Mouse (Mus musculus): ENCODE measurements around the gene Rad51.
A peak's percentile ranks its signal among the peaks of the same experiment; 100 is the strongest.

The Rad51 gene

DNA sequence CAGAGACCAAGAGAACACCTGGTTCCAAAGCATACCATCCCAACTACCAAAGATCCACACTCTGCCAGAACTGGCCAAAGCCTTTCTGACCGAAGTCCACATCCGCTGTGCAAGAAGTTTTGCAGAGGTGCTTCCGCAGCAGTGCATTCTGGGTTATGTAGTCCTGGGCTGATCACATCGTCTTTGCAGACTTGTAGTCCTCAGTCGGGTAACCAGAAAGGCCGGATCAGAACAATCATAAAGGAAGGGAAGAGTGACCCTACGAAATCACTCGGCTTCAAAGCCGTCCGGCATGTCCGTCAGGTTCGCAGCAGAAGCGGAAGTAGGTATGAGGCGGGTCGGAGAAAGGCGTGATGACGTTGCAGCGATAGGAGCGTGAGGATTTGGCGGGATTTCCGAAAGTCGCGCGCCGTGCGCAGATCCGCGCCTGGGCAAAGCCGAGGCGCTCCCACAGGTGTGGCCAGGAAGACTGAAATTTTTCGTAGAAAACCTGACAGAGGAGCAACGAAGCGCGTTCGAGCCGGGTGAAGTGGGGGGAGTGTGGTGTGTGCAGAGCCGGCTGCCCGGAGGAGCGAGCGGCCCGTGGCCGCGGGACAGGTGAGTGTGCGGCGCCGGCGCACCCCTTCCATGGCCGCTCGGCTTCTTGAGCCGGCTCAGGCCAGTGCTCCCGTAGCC lies at the start of gene Rad51:
Rad51 (plus strand) TSS at position 356 of the 675 bp plus-strand sequence.
- DNase-seq (ENCODE audit: low read depth, low spot score) = peak; percentile 96

DNA sequence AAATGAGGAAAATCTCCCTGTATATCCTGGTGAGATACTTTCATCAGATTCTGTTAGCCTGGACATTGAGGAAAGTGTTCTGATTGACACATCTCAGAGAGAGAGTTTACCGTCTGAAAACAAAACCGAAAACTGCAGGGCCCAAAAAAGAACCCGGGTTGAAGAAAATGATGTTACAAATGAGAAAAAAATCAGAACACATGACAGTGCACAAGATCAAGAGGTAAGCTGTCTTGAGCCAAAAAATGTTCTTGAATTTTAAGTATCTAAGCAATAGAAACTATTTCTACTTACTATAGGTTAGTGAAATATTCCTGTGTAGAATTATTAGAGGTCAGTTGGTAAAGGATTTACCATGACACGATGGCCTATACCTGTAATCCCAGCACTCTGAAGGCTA lies 40.2 kb upstream of the Rad51 start:
- DNase-seq (ENCODE audit: low read depth, low spot score) = no peak

- DNase-seq (ENCODE audit: low read depth, low spot score) = peak; percentile 53
Measured at GRCm38 (mm10) chr2:119086156-119086555, 26.4 kb upstream of the Rad51 start.

- peak; percentile 48 for DNase-seq (ENCODE audit: low read depth, low spot score)
Measured at GRCm38 (mm10) chr2:119101552-119101951, 11.0 kb upstream of the Rad51 start.

DNA sequence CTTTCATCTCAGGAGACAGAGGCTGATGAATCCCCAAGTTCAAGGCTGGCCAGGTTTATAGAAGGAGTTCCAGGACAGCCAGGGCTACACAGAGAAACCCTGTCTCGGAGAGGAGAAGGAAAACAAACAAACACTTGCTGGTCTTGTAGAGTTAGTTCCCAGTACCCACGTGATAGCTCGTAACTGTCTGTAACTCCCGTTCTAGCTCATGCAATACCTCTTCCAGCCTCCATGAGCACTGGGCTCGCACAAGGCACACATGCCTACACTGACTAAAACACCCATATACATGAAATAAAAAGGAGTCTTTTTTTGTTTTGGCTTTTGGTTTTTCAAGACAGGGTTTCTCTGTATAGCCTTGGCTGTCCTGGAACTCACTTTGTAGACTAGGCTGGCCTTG lies 6.0 kb upstream of the Rad51 start:
- peak; percentile 72 for DNase-seq (ENCODE audit: low read depth, low spot score)

DNA sequence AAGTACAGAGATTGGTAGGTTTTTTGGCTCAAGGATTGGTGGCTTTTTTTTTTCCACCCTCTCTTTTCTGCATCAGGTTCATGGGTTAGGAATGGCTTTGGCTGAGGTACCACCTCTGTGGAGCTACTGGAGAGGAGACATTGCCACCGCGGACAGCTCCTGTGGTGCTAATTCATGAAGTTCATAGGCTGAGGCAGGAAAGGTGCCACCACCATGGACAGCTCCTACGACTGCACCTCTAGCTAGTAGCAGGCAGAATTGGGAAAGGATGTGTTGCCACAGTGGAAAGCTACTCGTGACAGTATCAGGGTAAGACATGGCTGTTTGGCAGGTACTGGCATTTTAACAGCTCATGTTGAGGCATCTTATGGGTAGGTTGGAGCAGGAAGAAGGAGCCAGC lies 4.0 kb upstream of the Rad51 start:
- DNase-seq (ENCODE audit: low read depth, low spot score) = peak; percentile 88

- no peak for DNase-seq (ENCODE audit: low read depth, low spot score)
Measured at GRCm38 (mm10) chr2:119111060-119111459, 1.5 kb upstream of the Rad51 start.

DNA sequence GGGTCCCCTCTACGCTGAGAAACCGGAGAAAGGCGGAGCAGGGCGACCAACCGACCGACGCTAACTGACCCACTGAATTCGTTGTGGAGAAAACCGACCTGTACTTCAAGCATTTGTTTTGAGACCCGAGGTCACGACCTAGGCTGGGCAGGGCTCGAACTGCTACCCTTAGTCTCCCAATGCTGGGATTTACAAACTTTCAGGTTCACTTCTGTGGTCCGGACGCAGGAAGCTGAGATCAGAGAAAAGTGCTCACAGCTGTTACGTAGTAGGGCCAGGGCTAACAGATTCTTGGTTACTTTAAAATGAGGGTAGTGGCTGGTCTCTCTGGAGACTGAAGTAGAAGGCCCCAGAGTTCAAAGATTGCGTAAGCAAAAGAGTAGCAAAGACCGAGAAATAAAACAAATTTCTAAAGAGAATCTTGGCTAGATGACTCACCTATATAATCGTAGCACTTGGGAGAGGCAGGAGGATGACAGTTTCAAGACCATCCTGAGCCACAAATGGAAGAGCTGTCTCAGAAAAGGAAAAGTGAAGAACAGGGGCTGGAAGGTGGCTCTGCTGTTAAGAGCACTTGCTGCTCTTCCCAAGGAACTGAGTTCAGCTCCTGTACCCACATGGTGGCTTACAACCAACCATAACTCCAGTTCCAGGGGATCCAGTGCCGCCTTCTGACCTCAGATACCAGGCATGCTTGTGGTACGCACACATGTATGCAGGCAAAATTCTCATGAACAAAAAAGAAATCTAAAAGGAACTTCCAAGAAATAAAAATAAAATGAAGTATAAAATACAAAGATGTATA lies 730 bp downstream of the Rad51 start:
- peak; percentile 63 for DNase-seq (ENCODE audit: low read depth, low spot score)

DNA sequence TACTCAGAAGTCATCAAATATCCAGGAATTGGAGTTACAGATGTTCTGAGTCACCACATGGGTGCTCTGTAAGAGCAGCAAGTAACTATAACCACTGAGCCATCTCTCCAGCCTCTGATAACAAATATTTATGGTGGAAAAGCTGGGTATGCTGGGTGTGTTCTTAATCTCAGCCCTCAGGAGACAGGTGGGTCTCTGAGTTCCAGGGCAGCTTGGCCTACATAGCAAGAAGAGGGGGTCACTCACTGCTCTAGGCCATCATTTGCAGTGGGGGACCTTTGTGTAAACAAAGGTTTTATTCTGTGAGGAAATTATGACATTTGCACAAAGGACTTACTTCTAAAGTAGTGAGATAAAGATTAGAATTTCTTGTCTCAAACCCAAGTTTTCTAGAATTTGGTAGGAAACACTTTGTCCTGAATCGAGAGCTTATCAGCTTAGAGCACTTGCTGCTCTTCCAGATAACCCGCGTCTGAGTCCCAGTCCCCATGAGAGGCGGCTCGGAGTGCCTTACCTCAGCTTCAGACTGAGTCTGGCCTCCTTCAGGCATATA lies 23.8 kb downstream of the Rad51 start:
- no peak for DNase-seq (ENCODE audit: low read depth, low spot score)

GRCm38 (mm10) chr2:119145199-119145598 lies 32.6 kb downstream of the Rad51 start:
- DNase-seq (ENCODE audit: low read depth, low spot score) = peak; percentile 81

- no peak for DNase-seq (ENCODE audit: low read depth, low spot score)
Measured at GRCm38 (mm10) chr2:119146435-119146834, 33.8 kb downstream of the Rad51 start.

- no peak for DNase-seq (ENCODE audit: low read depth, low spot score)
Measured at GRCm38 (mm10) chr2:119147160-119147678, 34.6 kb downstream of the Rad51 start.

- DNase-seq (ENCODE audit: low read depth, low spot score) = no peak
Measured at GRCm38 (mm10) chr2:119147775-119148174, 35.2 kb downstream of the Rad51 start.

GRCm38 (mm10) chr2:119152255-119152654 lies 39.7 kb downstream of the Rad51 start:
- no peak for DNase-seq (ENCODE audit: low read depth, low spot score)

DNA sequence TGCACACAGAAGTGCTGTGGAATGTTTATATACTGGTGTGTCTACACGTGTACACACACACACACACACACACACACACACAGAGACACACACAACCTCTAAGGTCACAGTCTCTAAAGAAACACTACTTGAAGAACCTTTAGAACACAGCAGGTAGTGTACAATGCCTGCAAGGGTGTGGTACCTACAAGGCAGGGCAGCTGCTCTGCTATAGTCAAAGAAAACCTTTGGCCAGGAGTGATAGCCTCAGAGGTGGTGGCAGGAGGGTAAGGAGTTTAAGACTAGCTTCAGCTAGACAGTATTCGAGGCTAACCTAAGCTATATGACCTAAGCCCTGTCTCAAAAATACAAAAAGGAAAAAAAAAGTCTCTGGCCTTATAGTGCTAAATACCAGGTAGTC lies 42.1 kb downstream of the Rad51 start:
- DNase-seq (ENCODE audit: low read depth, low spot score) = no peak

GRCm38 (mm10) chr2:119155388-119155787 lies 42.8 kb downstream of the Rad51 start:
- no peak for DNase-seq (ENCODE audit: low read depth, low spot score)

DNA sequence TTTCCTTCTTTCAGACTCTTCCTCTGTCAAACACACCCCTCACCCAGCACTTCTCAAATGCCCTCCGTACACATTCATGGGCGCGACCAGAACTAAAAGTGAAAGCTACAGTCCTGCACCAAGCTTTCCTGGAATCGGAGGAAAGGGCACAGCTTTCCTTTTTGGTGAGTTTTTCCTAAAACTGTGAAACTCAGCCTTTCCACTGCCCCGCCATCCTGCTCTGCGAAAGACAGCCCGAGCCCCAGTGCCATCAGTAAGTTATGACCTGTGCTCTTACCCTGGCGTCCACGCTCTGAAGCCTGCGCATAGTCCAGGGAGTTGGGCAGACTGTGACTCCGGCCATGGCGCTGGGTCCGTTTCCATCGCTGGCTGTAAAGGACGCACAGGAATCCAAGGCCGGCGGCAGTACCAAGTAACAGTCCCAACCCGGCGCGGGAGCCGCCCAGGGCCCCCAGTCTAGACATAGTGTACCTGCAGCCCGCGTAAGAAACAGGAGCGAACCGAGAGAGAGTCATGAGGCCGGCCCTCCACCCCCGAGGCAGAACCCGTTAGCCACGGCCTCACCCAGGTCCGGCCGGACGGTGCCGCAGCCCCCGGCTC lies 43.6 kb downstream of the Rad51 start:
- DNase-seq (ENCODE audit: low read depth, low spot score) = no peak

GRCm38 (mm10) chr2:119156681-119157572 lies 44.3 kb downstream of the Rad51 start, which contains the start of gene Rmdn3:
Gene Rmdn3 (minus strand): TSS chr2:119157034.
- peak; percentile 97 for DNase-seq (ENCODE audit: low read depth, low spot score)

DNA sequence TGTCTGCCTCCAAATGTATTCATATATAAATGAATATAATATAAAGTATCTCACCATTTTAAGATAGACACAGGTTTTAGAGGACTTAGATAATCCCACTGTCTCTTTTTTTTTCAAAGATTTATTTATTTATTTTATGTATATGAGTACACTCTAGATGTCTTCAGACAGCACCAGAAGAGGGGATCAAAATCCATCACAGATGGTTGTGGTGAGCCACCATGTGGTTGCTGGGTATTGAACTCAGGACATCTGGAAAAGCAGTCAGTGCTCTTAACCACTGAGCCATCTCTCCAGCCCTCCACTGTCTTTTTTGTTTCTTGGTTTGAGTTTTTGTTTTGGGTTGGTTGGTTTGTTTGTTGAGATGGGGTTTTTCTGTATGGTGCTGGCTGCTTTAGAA lies 45.2 kb downstream of the Rad51 start:
- no peak for DNase-seq (ENCODE audit: low read depth, low spot score)

DNA sequence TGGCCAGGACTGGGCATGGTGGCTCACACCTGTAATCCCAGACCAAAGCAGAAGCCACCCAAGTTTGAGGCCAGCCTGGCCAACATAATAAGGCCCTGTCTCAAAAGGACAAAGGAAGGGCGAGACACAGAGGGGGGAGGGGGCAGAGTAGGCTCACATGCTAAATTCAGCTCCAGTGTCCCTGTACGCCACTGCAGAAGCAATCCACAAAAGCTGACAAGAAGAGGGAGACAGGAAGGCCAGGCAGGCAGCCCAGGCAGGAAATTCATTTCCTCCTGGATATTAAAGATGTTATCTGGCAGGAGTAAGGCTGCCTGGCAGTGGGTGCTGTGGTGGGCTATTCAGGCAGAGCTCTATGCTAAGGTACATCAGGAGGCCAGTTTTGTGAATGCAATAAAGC lies 48.7 kb downstream of the Rad51 start:
- DNase-seq (ENCODE audit: low read depth, low spot score) = no peak

- DNase-seq (ENCODE audit: low read depth, low spot score) = no peak
Measured at GRCm38 (mm10) chr2:119163135-119163534, 50.5 kb downstream of the Rad51 start.
